In the genomic region with DNA sequence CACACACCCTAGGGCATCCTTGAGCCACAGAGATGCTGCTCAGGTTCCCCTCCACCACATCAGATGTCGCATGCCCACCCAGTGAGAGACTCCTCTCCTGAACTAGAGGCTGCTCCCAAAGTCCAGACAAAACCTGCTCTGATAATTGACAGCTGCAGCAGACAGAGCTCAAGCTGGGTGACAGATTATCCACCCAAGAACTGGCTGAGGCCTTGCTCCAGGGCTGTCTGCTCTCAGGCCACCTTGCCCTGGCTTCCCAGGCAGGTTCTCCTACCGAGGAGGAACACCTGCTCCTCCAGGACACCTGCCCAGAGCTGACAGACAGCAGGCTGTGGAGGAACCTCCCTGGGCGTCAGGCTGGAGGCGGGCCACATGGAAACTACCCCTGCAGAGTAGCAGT, we compare ENCODE assay signal across 10 mouse cellular contexts. TPM values are rescaled to one million over a fixed set of nuclear protein-coding genes. Genes with fewer than 3 reads are reported as not detected.
A peak's percentile ranks its signal among the peaks of the same experiment; 100 is the strongest.
DNase-seq lines count a peak whose midpoint lies in the region; ATAC-seq and TF ChIP-seq lines count a peak whose summit lies in the region.
"Had no signal": no experiment of that assay in that cellular context is flagged by ENCODE, and none has a peak within 500 bp of the region (broad histone marks: within the 10 kb centered on the region; RNA-seq: fewer than 3 reads in every experiment).

No protein-coding gene starts in this region.

- 21% methylated on average over 4 of the region's 4 CpGs for WGBS in forebrain, embryonic 13.5 days
- WGBS in forebrain, embryonic 10.5 days = 34% methylated on average over 4 of the region's 4 CpGs
- WGBS in hindbrain, embryonic 15.5 days = 39% methylated on average over 4 of the region's 4 CpGs
- 45% methylated on average over 4 of the region's 4 CpGs for WGBS in hindbrain, embryonic 11.5 days
- WGBS in hindbrain, embryonic 16.5 days = 33% methylated on average over 4 of the region's 4 CpGs

- TF ChIP-seq CTCF in left cerebral cortex, adult 2 months (IDR thresholded peaks at IDR 0.05) = no peak

- 0 out of 2 replicates have a peak overlapping the region, but pooled peaks have one; percentile 26 for H3K9ac ChIP-seq in forebrain, embryonic 13.5 days
- H3K9ac ChIP-seq in hindbrain, embryonic 15.5 days = 0 out of 2 replicates have a peak overlapping the region, but pooled peaks have one; percentile 13
- no peak overlapping the region for H3K9ac ChIP-seq in hindbrain, embryonic 11.5 days (ENCODE audit: low read depth, low read length)
- H3K9ac ChIP-seq in hindbrain, embryonic 16.5 days (ENCODE audit: low read depth, low read length) = no peak overlapping the region
- H3K9ac ChIP-seq: liver, embryonic 15.5 days had no signal

- no peak overlapping the region; the same call in 1 of the 2 replicates for H3K27ac ChIP-seq in forebrain, embryonic 13.5 days
- H3K27ac ChIP-seq in forebrain, embryonic 10.5 days = no peak overlapping the region
- H3K27ac ChIP-seq in hindbrain, embryonic 15.5 days (replicated peaks) = peak overlapping the region; percentile 42; the same call in 1 of the 2 replicates
- no peak overlapping the region for H3K27ac ChIP-seq in hindbrain, embryonic 11.5 days (ENCODE audit: low read depth, low read length)
- H3K27ac ChIP-seq in hindbrain, embryonic 16.5 days (ENCODE audit: low read depth, low read length) = no peak overlapping the region
- no peak overlapping the region for H3K27ac ChIP-seq in left cerebral cortex, adult 2 months
- H3K27ac ChIP-seq: liver, embryonic 15.5 days had no signal

- no peaks in the 10 kb centered on the region for H3K27me3 ChIP-seq in forebrain, embryonic 13.5 days
- peaks cover 7% of the 10 kb centered on the region for H3K27me3 ChIP-seq in forebrain, embryonic 10.5 days (ENCODE audit: poor library complexity, severe bottlenecking)
- H3K27me3 ChIP-seq in hindbrain, embryonic 15.5 days = no peaks in the 10 kb centered on the region
- no peaks in the 10 kb centered on the region for H3K27me3 ChIP-seq in hindbrain, embryonic 11.5 days (ENCODE audit: control insufficient read depth, insufficient read depth, low read length)
- no peaks in the 10 kb centered on the region; the same call in 1 of the 2 replicates for H3K27me3 ChIP-seq in hindbrain, embryonic 16.5 days (replicated peaks; ENCODE audit: control insufficient read depth, insufficient read depth, low read length)

- intact Hi-C loops in left cerebral cortex, adult 2 months (cut with DNase I) = no loop called here

- H3K4me3 ChIP-seq in forebrain, embryonic 13.5 days = no peak overlapping the region
- no peak overlapping the region for H3K4me3 ChIP-seq in forebrain, embryonic 10.5 days
- no peak overlapping the region for H3K4me3 ChIP-seq in hindbrain, embryonic 15.5 days
- no peak overlapping the region for H3K4me3 ChIP-seq in hindbrain, embryonic 11.5 days (ENCODE audit: low read depth, low read length)
- H3K4me3 ChIP-seq in hindbrain, embryonic 16.5 days (ENCODE audit: low read length) = no peak overlapping the region
- H3K4me3 ChIP-seq in left cerebral cortex, adult 2 months = no peak overlapping the region
- H3K4me3 ChIP-seq: liver, embryonic 15.5 days had no signal

- DNase-seq in forebrain, embryonic 10.5 days (ENCODE audit: extremely low spot score, low spot score) = no peak
- DNase-seq in hindbrain, embryonic 11.5 days (ENCODE audit: low spot score) = no peak
- DNase-seq in brain, adult 2 months (ENCODE audit: low read depth, low spot score) = peak; percentile 93
- no peak for DNase-seq in left cerebral cortex, adult 2 months (ENCODE audit: extremely low spot score in 1 of 2, low spot score in 2 of 2)
- no peak for DNase-seq in neural tube, embryonic 10.5 days (ENCODE audit: extremely low spot score, low spot score)
- DNase-seq: layer of hippocampus, adult 9-11 months had no signal

- H3K4me2 ChIP-seq in forebrain, embryonic 13.5 days = no peak overlapping the region
- H3K4me2 ChIP-seq in hindbrain, embryonic 15.5 days = no peak overlapping the region
- H3K4me2 ChIP-seq in hindbrain, embryonic 11.5 days (replicated peaks; ENCODE audit: low read depth, low read length) = no peak overlapping the region
- no peak overlapping the region for H3K4me2 ChIP-seq in hindbrain, embryonic 16.5 days (ENCODE audit: low read length)
- H3K4me2 ChIP-seq: liver, embryonic 15.5 days had no signal

- H3K9me3 ChIP-seq in forebrain, embryonic 13.5 days (replicated peaks) = no peaks in the 10 kb centered on the region
- no peaks in the 10 kb centered on the region for H3K9me3 ChIP-seq in forebrain, embryonic 10.5 days
- H3K9me3 ChIP-seq in hindbrain, embryonic 15.5 days = no peaks in the 10 kb centered on the region
- H3K9me3 ChIP-seq in hindbrain, embryonic 11.5 days (ENCODE audit: control insufficient read depth, low read length) = no peaks in the 10 kb centered on the region
- no peaks in the 10 kb centered on the region for H3K9me3 ChIP-seq in hindbrain, embryonic 16.5 days (ENCODE audit: control insufficient read depth, low read length)
- H3K9me3 ChIP-seq: liver, embryonic 15.5 days had no signal

- ATAC-seq in forebrain, embryonic 13.5 days = no peak
- ATAC-seq in hindbrain, embryonic 15.5 days (ENCODE audit: low FRiP score, low read depth) = peak; percentile 37; the same call in 1 of the 2 replicates
- no peak for ATAC-seq in hindbrain, embryonic 11.5 days (ENCODE audit: low FRiP score)
- ATAC-seq in hindbrain, embryonic 16.5 days = peak; percentile 77; the same call in 1 of the 2 replicates

- peaks cover 67% of the 10 kb centered on the region for H3K4me1 ChIP-seq in forebrain, embryonic 13.5 days
- peaks cover 51% of the 10 kb centered on the region for H3K4me1 ChIP-seq in forebrain, embryonic 10.5 days
- peaks cover 40% of the 10 kb centered on the region for H3K4me1 ChIP-seq in hindbrain, embryonic 15.5 days (replicated peaks)
- no peaks in the 10 kb centered on the region for H3K4me1 ChIP-seq in hindbrain, embryonic 11.5 days (replicated peaks; ENCODE audit: control insufficient read depth, insufficient read depth, low read length)
- peaks cover 19% of the 10 kb centered on the region for H3K4me1 ChIP-seq in hindbrain, embryonic 16.5 days (ENCODE audit: control insufficient read depth, insufficient read depth, low read depth, low read length)

- H3K36me3 ChIP-seq in forebrain, embryonic 13.5 days (ENCODE audit: poor library complexity, severe bottlenecking) = no peaks in the 10 kb centered on the region
- no peaks in the 10 kb centered on the region for H3K36me3 ChIP-seq in forebrain, embryonic 10.5 days (replicated peaks)
- no peaks in the 10 kb centered on the region for H3K36me3 ChIP-seq in hindbrain, embryonic 15.5 days
- H3K36me3 ChIP-seq in hindbrain, embryonic 11.5 days (ENCODE audit: control insufficient read depth, insufficient read depth, low read length) = no peaks in the 10 kb centered on the region
- H3K36me3 ChIP-seq in hindbrain, embryonic 16.5 days (ENCODE audit: control insufficient read depth, insufficient read depth, low read length) = no peaks in the 10 kb centered on the region
- H3K36me3 ChIP-seq: liver, embryonic 15.5 days had no signal

RNA-seq across cellular contexts. Expression of a gene that starts 7.6 kb away (rescaled TPM):
- polyA plus RNA-seq in forebrain, embryonic 13.5 days (2015; fragmentation: Nextera tagmentation; extraction: Ambion mirVana) = 10.8 TPM in 2 replicates
- polyA plus RNA-seq in forebrain, embryonic 10.5 days (2016; fragmentation: Nextera tagmentation; extraction: Ambion mirVana) = 10.1 and 11.4 TPM in 2 replicates
- polyA plus RNA-seq in hindbrain, embryonic 15.5 days (2015; fragmentation: Nextera tagmentation; extraction: Ambion mirVana) = 10.9 and 14.0 TPM in 2 replicates
- polyA plus RNA-seq in hindbrain, embryonic 11.5 days (2014; fragmentation: Nextera tagmentation; extraction: Ambion mirVana) = 18.1 and 20.8 TPM in 2 replicates
- polyA plus RNA-seq in hindbrain, embryonic 16.5 days (2015; fragmentation: Nextera tagmentation; extraction: Ambion mirVana) = 9.3 and 13.1 TPM in 2 replicates
- total RNA-seq in left cerebral cortex, adult 2 months (2021) = 10 to 100 TPM; 11.4 to 13.0 TPM

Comparison
In these comparisons a context has a peak if more than half of its experiments do, and no peak if none do; other contexts are left out.
1. ATAC-seq: peak in hindbrain, embryonic 15.5 days (single experiment) and hindbrain, embryonic 16.5 days (single experiment); none in forebrain, embryonic 13.5 days (single experiment) and hindbrain, embryonic 11.5 days (single experiment).
2. H3K9ac ChIP-seq: peak in forebrain, embryonic 13.5 days (single experiment) and hindbrain, embryonic 15.5 days (single experiment); none in hindbrain, embryonic 11.5 days (single experiment) and hindbrain, embryonic 16.5 days (single experiment).